Mouse (Mus musculus): ENCODE measurements around the gene Arhgef2.

Gene Arhgef2

GRCm38 (mm10) chr3:88620146-88620991 lies 14.6 kb downstream of the Arhgef2 start:
- DNase-seq (ENCODE audit: low read depth, low spot score), result no peak

- no peak for DNase-seq (ENCODE audit: low read depth, low spot score)
Observed at GRCm38 (mm10) chr3:88620992-88621536, 15.3 kb downstream of the Arhgef2 start.

GRCm38 (mm10) chr3:88621537-88622112 lies 15.9 kb downstream of the Arhgef2 start:
- no peak for DNase-seq (ENCODE audit: low read depth, low spot score)

- DNase-seq (ENCODE audit: low read depth, low spot score), result peak; percentile 46
Observed at GRCm38 (mm10) chr3:88622113-88622940, 16.6 kb downstream of the Arhgef2 start.

GRCm38 (mm10) chr3:88622941-88623345 lies 17.2 kb downstream of the Arhgef2 start:
- no peak for DNase-seq (ENCODE audit: low read depth, low spot score)

- no peak for DNase-seq (ENCODE audit: low read depth, low spot score)
Observed at GRCm38 (mm10) chr3:88623346-88624135, 17.8 kb downstream of the Arhgef2 start.

- no peak for DNase-seq (ENCODE audit: low read depth, low spot score)
Observed at GRCm38 (mm10) chr3:88624324-88624723, 18.6 kb downstream of the Arhgef2 start.

GRCm38 (mm10) chr3:88624951-88625350 lies 19.2 kb downstream of the Arhgef2 start:
- DNase-seq (ENCODE audit: low read depth, low spot score), result no peak

GRCm38 (mm10) chr3:88625531-88625930 lies 19.8 kb downstream of the Arhgef2 start:
- DNase-seq (ENCODE audit: low read depth, low spot score), result no peak

- no peak for DNase-seq (ENCODE audit: low read depth, low spot score)
Observed at GRCm38 (mm10) chr3:88626316-88626715, 20.6 kb downstream of the Arhgef2 start.

GRCm38 (mm10) chr3:88627114-88627513 lies 21.3 kb downstream of the Arhgef2 start:
- DNase-seq (ENCODE audit: low read depth, low spot score), result no peak

- no peak for DNase-seq (ENCODE audit: low read depth, low spot score)
Observed at GRCm38 (mm10) chr3:88627535-88627934, 21.8 kb downstream of the Arhgef2 start.

- DNase-seq (ENCODE audit: low read depth, low spot score), result no peak
Observed at GRCm38 (mm10) chr3:88628766-88629165, 23.0 kb downstream of the Arhgef2 start.

- no peak for DNase-seq (ENCODE audit: low read depth, low spot score)
Observed at GRCm38 (mm10) chr3:88629244-88629643, 23.5 kb downstream of the Arhgef2 start.

- no peak for DNase-seq (ENCODE audit: low read depth, low spot score)
Observed at GRCm38 (mm10) chr3:88630018-88630417, 24.3 kb downstream of the Arhgef2 start.

- DNase-seq (ENCODE audit: low read depth, low spot score), result no peak
Observed at GRCm38 (mm10) chr3:88630849-88631341, 25.1 kb downstream of the Arhgef2 start.

- DNase-seq (ENCODE audit: low read depth, low spot score), result peak; percentile 47
Observed at GRCm38 (mm10) chr3:88631921-88632587, 26.3 kb downstream of the Arhgef2 start.

- no peak for DNase-seq (ENCODE audit: low read depth, low spot score)
Observed at GRCm38 (mm10) chr3:88633056-88633455, 27.3 kb downstream of the Arhgef2 start.

GRCm38 (mm10) chr3:88635506-88636275 lies 29.9 kb downstream of the Arhgef2 start:
- DNase-seq (ENCODE audit: low read depth, low spot score), result no peak

- DNase-seq (ENCODE audit: low read depth, low spot score), result no peak
Observed at GRCm38 (mm10) chr3:88636555-88636986, 30.8 kb downstream of the Arhgef2 start.

Data from retina, postnatal 7 days (tissue).